Mouse (Mus musculus): Measurements from ENCODE around the gene Sptbn1. TPM values are rescaled to one million over a fixed set of nuclear protein-coding genes. Genes with fewer than 3 reads are reported as not detected.

Sptbn1 gene
- polyA plus RNA-seq, 1 experiment from 2014 or later: 137 TPM

GRCm38 (mm10) chr11:30196368-30197070 is 71.5 kb downstream of the Sptbn1 start:
- Histone ChIP-seq H3K27ac (ENCODE audit: low read length) (peak overlapping the region; percentile 90; the same call in 1 of the 2 replicates), H3K4me1 (ENCODE audit: control insufficient read depth, insufficient read depth, low read length) (peaks cover 10% of the 10 kb centered on the region; the same call in 1 of the 2 replicates), H3K36me3 (ENCODE audit: control insufficient read depth, insufficient read depth, low read length) (no peaks in the 10 kb centered on the region), H3K9me3 (ENCODE audit: control insufficient read depth, low read depth, low read length) (no peaks in the 10 kb centered on the region), H3K27me3 (ENCODE audit: control insufficient read depth, insufficient read depth, low read length) (no peaks in the 10 kb centered on the region), H3K4me2 (replicated peaks; ENCODE audit: low read depth, low read length) (peak overlapping the region; percentile 74), H3K9ac (replicated peaks; ENCODE audit: low read depth, low read length) (0 out of 2 replicates have a peak overlapping the region, but pooled peaks have one; percentile 51), H3K4me3 (ENCODE audit: low read depth, low read length) (peak overlapping the region; percentile 46)
- no peak for ATAC-seq (ENCODE audit: insufficient number of reproducible peaks, insufficient read depth, low FRiP score, low read depth)
- 30% methylated on average over 4 of the region's 4 CpGs for WGBS

- no peaks in the 10 kb centered on the region for H3K27me3 ChIP-seq (ENCODE audit: control insufficient read depth, insufficient read depth, low read length)
- no peak overlapping the region for H3K27ac ChIP-seq (ENCODE audit: low read length)
- ATAC-seq (ENCODE audit: insufficient number of reproducible peaks, insufficient read depth, low FRiP score, low read depth): no peak
- no peaks in the 10 kb centered on the region for H3K36me3 ChIP-seq (ENCODE audit: control insufficient read depth, insufficient read depth, low read length)
- H3K9me3 ChIP-seq (ENCODE audit: control insufficient read depth, low read depth, low read length): no peaks in the 10 kb centered on the region
- H3K9ac ChIP-seq (replicated peaks; ENCODE audit: low read depth, low read length): no peak overlapping the region
- H3K4me3 ChIP-seq (ENCODE audit: low read depth, low read length): peak overlapping the region; percentile 46; the same call in 1 of the 2 replicates
- peaks cover 10% of the 10 kb centered on the region; the same call in 1 of the 2 replicates for H3K4me1 ChIP-seq (ENCODE audit: control insufficient read depth, insufficient read depth, low read length)
- 61% methylated on average over 3 of the region's 3 CpGs for WGBS
- H3K4me2 ChIP-seq (replicated peaks; ENCODE audit: low read depth, low read length): peak overlapping the region; percentile 74; the same call in 1 of the 2 replicates
Measured at GRCm38 (mm10) chr11:30195756-30196155, 72.2 kb downstream of the Sptbn1 start.

- ATAC-seq (ENCODE audit: insufficient number of reproducible peaks, insufficient read depth, low FRiP score, low read depth): no peak
- H3K27ac ChIP-seq (ENCODE audit: low read length): no peak overlapping the region
Measured at GRCm38 (mm10) chr11:30194800-30195199, 73.2 kb downstream of the Sptbn1 start.

GRCm38 (mm10) chr11:30190959-30191358 is 77.0 kb downstream of the Sptbn1 start:
- no peak overlapping the region for H3K4me3 ChIP-seq (ENCODE audit: low read depth, low read length)

More at GRCm38 (mm10) chr11:30194800-30195199, 73.2 kb downstream of the Sptbn1 start:
- H3K4me1 ChIP-seq (ENCODE audit: control insufficient read depth, insufficient read depth, low read length): peaks cover 10% of the 10 kb centered on the region; the same call in 1 of the 2 replicates
- no peaks in the 10 kb centered on the region for H3K36me3 ChIP-seq (ENCODE audit: control insufficient read depth, insufficient read depth, low read length)
- H3K9me3 ChIP-seq (ENCODE audit: control insufficient read depth, low read depth, low read length): no peaks in the 10 kb centered on the region
- 48% methylated on average over 1 of the region's 1 CpGs for WGBS
- no peak overlapping the region for H3K9ac ChIP-seq (replicated peaks; ENCODE audit: low read depth, low read length)
- H3K27me3 ChIP-seq (ENCODE audit: control insufficient read depth, insufficient read depth, low read length): no peaks in the 10 kb centered on the region
- H3K4me2 ChIP-seq (replicated peaks; ENCODE audit: low read depth, low read length): no peak overlapping the region
- no peak overlapping the region for H3K4me3 ChIP-seq (ENCODE audit: low read depth, low read length)

GRCm38 (mm10) chr11:30190119-30190518 is 77.9 kb downstream of the Sptbn1 start:
- Histone ChIP-seq H3K9ac (replicated peaks; ENCODE audit: low read depth, low read length) (no peak overlapping the region), H3K27ac (ENCODE audit: low read length) (no peak overlapping the region), H3K4me1 (ENCODE audit: control insufficient read depth, insufficient read depth, low read length) (no peaks in the 10 kb centered on the region; the same call in 1 of the 2 replicates), H3K36me3 (ENCODE audit: control insufficient read depth, insufficient read depth, low read length) (no peaks in the 10 kb centered on the region), H3K4me3 (ENCODE audit: low read depth, low read length) (no peak overlapping the region), H3K4me2 (replicated peaks; ENCODE audit: low read depth, low read length) (no peak overlapping the region), H3K9me3 (ENCODE audit: control insufficient read depth, low read depth, low read length) (no peaks in the 10 kb centered on the region), H3K27me3 (ENCODE audit: control insufficient read depth, insufficient read depth, low read length) (no peaks in the 10 kb centered on the region)
- no peak for ATAC-seq (ENCODE audit: insufficient number of reproducible peaks, insufficient read depth, low FRiP score, low read depth)
- WGBS: 83% methylated on average over 3 of the region's 3 CpGs

More at GRCm38 (mm10) chr11:30190959-30191358, 77.0 kb downstream of the Sptbn1 start:
- ATAC-seq (ENCODE audit: insufficient number of reproducible peaks, insufficient read depth, low FRiP score, low read depth): peak; percentile 57; the same call in 1 of the 2 replicates
- no peaks in the 10 kb centered on the region for H3K36me3 ChIP-seq (ENCODE audit: control insufficient read depth, insufficient read depth, low read length)
- 73% methylated on average over 4 of the region's 4 CpGs for WGBS
- no peaks in the 10 kb centered on the region for H3K27me3 ChIP-seq (ENCODE audit: control insufficient read depth, insufficient read depth, low read length)
- no peak overlapping the region for H3K4me2 ChIP-seq (replicated peaks; ENCODE audit: low read depth, low read length)
- H3K9ac ChIP-seq (replicated peaks; ENCODE audit: low read depth, low read length): no peak overlapping the region
- no peaks in the 10 kb centered on the region for H3K9me3 ChIP-seq (ENCODE audit: control insufficient read depth, low read depth, low read length)
- peaks cover 2% of the 10 kb centered on the region; the same call in 1 of the 2 replicates for H3K4me1 ChIP-seq (ENCODE audit: control insufficient read depth, insufficient read depth, low read length)
- no peak overlapping the region; the same call in 1 of the 2 replicates for H3K27ac ChIP-seq (ENCODE audit: low read length)

- Histone ChIP-seq H3K4me3 (ENCODE audit: low read depth, low read length) (no peak overlapping the region), H3K9ac (replicated peaks; ENCODE audit: low read depth, low read length) (no peak overlapping the region), H3K4me2 (replicated peaks; ENCODE audit: low read depth, low read length) (no peak overlapping the region), H3K4me1 (ENCODE audit: control insufficient read depth, insufficient read depth, low read length) (no peaks in the 10 kb centered on the region; the same call in 1 of the 2 replicates), H3K9me3 (ENCODE audit: control insufficient read depth, low read depth, low read length) (no peaks in the 10 kb centered on the region), H3K36me3 (ENCODE audit: control insufficient read depth, insufficient read depth, low read length) (peaks cover 4% of the 10 kb centered on the region; the same call in 1 of the 2 replicates), H3K27ac (ENCODE audit: low read length) (no peak overlapping the region), H3K27me3 (ENCODE audit: control insufficient read depth, insufficient read depth, low read length) (no peaks in the 10 kb centered on the region)
- no peak for ATAC-seq (ENCODE audit: insufficient number of reproducible peaks, insufficient read depth, low FRiP score, low read depth)
- 70% methylated on average over 4 of the region's 4 CpGs for WGBS
Measured at GRCm38 (mm10) chr11:30186902-30187470, 81.0 kb downstream of the Sptbn1 start.

GRCm38 (mm10) chr11:30184527-30184926 is 83.4 kb downstream of the Sptbn1 start:
- 43% methylated on average over 2 of the region's 2 CpGs for WGBS
- Histone ChIP-seq H3K9ac (replicated peaks; ENCODE audit: low read depth, low read length) (no peak overlapping the region), H3K36me3 (ENCODE audit: control insufficient read depth, insufficient read depth, low read length) (peaks cover 4% of the 10 kb centered on the region; the same call in 1 of the 2 replicates), H3K4me3 (ENCODE audit: low read depth, low read length) (no peak overlapping the region), H3K27me3 (ENCODE audit: control insufficient read depth, insufficient read depth, low read length) (no peaks in the 10 kb centered on the region), H3K4me2 (replicated peaks; ENCODE audit: low read depth, low read length) (no peak overlapping the region), H3K4me1 (ENCODE audit: control insufficient read depth, insufficient read depth, low read length) (no peaks in the 10 kb centered on the region; the same call in 1 of the 2 replicates), H3K27ac (ENCODE audit: low read length) (peak overlapping the region; percentile 21; the same call in 1 of the 2 replicates), H3K9me3 (ENCODE audit: control insufficient read depth, low read depth, low read length) (no peaks in the 10 kb centered on the region)
- ATAC-seq (ENCODE audit: insufficient number of reproducible peaks, insufficient read depth, low FRiP score, low read depth): peak; percentile 53; the same call in 1 of the 2 replicates

- no peaks in the 10 kb centered on the region; the same call in 1 of the 2 replicates for H3K4me1 ChIP-seq (ENCODE audit: control insufficient read depth, insufficient read depth, low read length)
- no peaks in the 10 kb centered on the region for H3K27me3 ChIP-seq (ENCODE audit: control insufficient read depth, insufficient read depth, low read length)
- peaks cover 4% of the 10 kb centered on the region; the same call in 1 of the 2 replicates for H3K36me3 ChIP-seq (ENCODE audit: control insufficient read depth, insufficient read depth, low read length)
- H3K27ac ChIP-seq (ENCODE audit: low read length): peak overlapping the region; percentile 21; the same call in 1 of the 2 replicates
- 0 out of 2 replicates have a peak, but pooled peaks have one; percentile 12 for ATAC-seq (ENCODE audit: insufficient number of reproducible peaks, insufficient read depth, low FRiP score, low read depth)
- no peak overlapping the region for H3K4me2 ChIP-seq (replicated peaks; ENCODE audit: low read depth, low read length)
- WGBS: 74% methylated on average over 8 of the region's 8 CpGs
- H3K9me3 ChIP-seq (ENCODE audit: control insufficient read depth, low read depth, low read length): no peaks in the 10 kb centered on the region
- no peak overlapping the region for H3K4me3 ChIP-seq (ENCODE audit: low read depth, low read length)
- H3K9ac ChIP-seq (replicated peaks; ENCODE audit: low read depth, low read length): no peak overlapping the region
Measured at GRCm38 (mm10) chr11:30182716-30183411, 85.1 kb downstream of the Sptbn1 start.

Measured in stomach, embryonic 14.5 days (tissue).